Mouse (Mus musculus): ENCODE measurements around the gene Ppp6c. TPM values are rescaled to one million over a fixed set of nuclear protein-coding genes. Genes with fewer than 3 reads are reported as not detected.
A peak's percentile ranks its signal among the peaks of the same experiment; 100 is the strongest.
"Not testable (repeated sequence)": the region's sequence is repeated elsewhere in the genome, so short reads cannot be mapped to it uniquely, and the experiment has no call there.

The Ppp6c gene
- 10 to 100 TPM; 58.0 to 62.5 TPM for total RNA-seq (2021)
- long read RNA-seq, experiment 1, full-length matches to known transcripts: 73 of 83 reads
- long read RNA-seq, experiment 1, partial matches to known transcripts: 0 of 83 reads
- long read RNA-seq, experiment 1, other reads (novel, unspliced or antisense): 10 of 83 reads
- long read RNA-seq, experiment 2, full-length matches to known transcripts: 66 of 73 reads
- long read RNA-seq, experiment 2, partial matches to known transcripts: 1 of 73 reads
- long read RNA-seq, experiment 2, other reads (novel, unspliced or antisense): 6 of 73 reads

- intact Hi-C loops (cut with DNase I): no loop called here
- DNase-seq: peak; percentile 88 to 91
Measured at GRCm38 (mm10) chr2:39226019-39226640, at the start of gene Ppp6c. Gene Ppp6c, minus strand, starts transcription at chr2:39226451.

GRCm38 (mm10) chr2:39268357-39268756, 42.1 kb upstream of the Ppp6c start:
- DNase-seq: peak; percentile 2 to 30
- intact Hi-C loops (cut with DNase I): no loop called here

GRCm38 (mm10) chr2:39252275-39252674, 26.0 kb upstream of the Ppp6c start:
- intact Hi-C loops (cut with DNase I); DNase-seq: not testable (repeated sequence)

- intact Hi-C loops (cut with DNase I); DNase-seq: not testable (repeated sequence)
Measured at GRCm38 (mm10) chr2:39246862-39247261, 20.6 kb upstream of the Ppp6c start.

- intact Hi-C loops (cut with DNase I): no loop called here
- DNase-seq: no peak
Measured at GRCm38 (mm10) chr2:39226731-39227130, 480 bp upstream of the Ppp6c start.

GRCm38 (mm10) chr2:39225331-39226018, 776 bp downstream of the Ppp6c start:
- intact Hi-C loops (cut with DNase I); DNase-seq: not testable (repeated sequence)

GRCm38 (mm10) chr2:39224621-39225020, 1.6 kb downstream of the Ppp6c start:
- DNase-seq: no peak
- intact Hi-C loops (cut with DNase I): no loop called here

GRCm38 (mm10) chr2:39220010-39220409, 6.2 kb downstream of the Ppp6c start:
- no peak for DNase-seq
- intact Hi-C loops (cut with DNase I): no loop called here

GRCm38 (mm10) chr2:39219034-39219433, 7.2 kb downstream of the Ppp6c start:
- intact Hi-C loops (cut with DNase I): no loop called here
- no peak for DNase-seq

- intact Hi-C loops (cut with DNase I): no loop called here
- no peak for DNase-seq
Measured at GRCm38 (mm10) chr2:39217150-39217549, 9.1 kb downstream of the Ppp6c start.

GRCm38 (mm10) chr2:39210738-39211137, 15.5 kb downstream of the Ppp6c start:
- intact Hi-C loops (cut with DNase I): no loop called here
- no peak for DNase-seq

GRCm38 (mm10) chr2:39203359-39203758, 22.9 kb downstream of the Ppp6c start:
- no peak for DNase-seq
- intact Hi-C loops (cut with DNase I): no loop called here

GRCm38 (mm10) chr2:39194809-39195208, 31.4 kb downstream of the Ppp6c start:
- no peak for DNase-seq
- intact Hi-C loops (cut with DNase I): loop anchor here (5.0 kb wide), 1 partner anchor 128 kb away; the partner anchor contains the start of gene Golga1

GRCm38 (mm10) chr2:39190561-39191056, 35.6 kb downstream of the Ppp6c start, which contains the start of gene Scai:
Gene Scai, minus strand, starts transcription at chr2:39190734.
- DNase-seq: peak; percentile 95
- intact Hi-C loops (cut with DNase I): loop anchor here (5.0 kb wide), 1 partner anchor 123 kb away; the partner anchor contains the start of gene Golga1

- DNase-seq: no peak
- intact Hi-C loops (cut with DNase I): loop anchor here (5.0 to 10.0 kb wide), 2 partner anchors 123 to 265 kb away; partner anchors contain the start of genes Golga1 and Nr6a1
Measured at GRCm38 (mm10) chr2:39189961-39190560, 36.2 kb downstream of the Ppp6c start.

- no peak for DNase-seq
- intact Hi-C loops (cut with DNase I): loop anchor here (10.0 kb wide), 1 partner anchor 261 kb away; the partner anchor contains the start of gene Nr6a1
Measured at GRCm38 (mm10) chr2:39185942-39186341, 40.3 kb downstream of the Ppp6c start.

GRCm38 (mm10) chr2:39183587-39183986, 42.7 kb downstream of the Ppp6c start:
- no peak for DNase-seq
- intact Hi-C loops (cut with DNase I): loop anchor here (10.0 kb wide), 1 partner anchor 259 kb away; the partner anchor contains the start of gene Nr6a1

- intact Hi-C loops (cut with DNase I): no loop called here
Measured at GRCm38 (mm10) chr2:39160996-39161395, 65.3 kb downstream of the Ppp6c start.

GRCm38 (mm10) chr2:39157916-39158315, 68.3 kb downstream of the Ppp6c start:
- intact Hi-C loops (cut with DNase I): no loop called here
- no peak for DNase-seq

More at GRCm38 (mm10) chr2:39160996-39161395, 65.3 kb downstream of the Ppp6c start:
- DNase-seq: no peak

GRCm38 (mm10) chr2:39156821-39157220, 69.4 kb downstream of the Ppp6c start:
- intact Hi-C loops (cut with DNase I): no loop called here
- DNase-seq: no peak

Measured in heart, postnatal 14 days (tissue).